Mouse (Mus musculus): Measurements from ENCODE around the gene Mroh3. TPM values are rescaled to one million over a fixed set of nuclear protein-coding genes. Genes with fewer than 3 reads are reported as not detected.
A peak's percentile ranks its signal among the peaks of the same experiment; 100 is the strongest.

The Mroh3 gene
- polyA plus RNA-seq, 1 experiment from 2014 or later: not detected

DNA sequence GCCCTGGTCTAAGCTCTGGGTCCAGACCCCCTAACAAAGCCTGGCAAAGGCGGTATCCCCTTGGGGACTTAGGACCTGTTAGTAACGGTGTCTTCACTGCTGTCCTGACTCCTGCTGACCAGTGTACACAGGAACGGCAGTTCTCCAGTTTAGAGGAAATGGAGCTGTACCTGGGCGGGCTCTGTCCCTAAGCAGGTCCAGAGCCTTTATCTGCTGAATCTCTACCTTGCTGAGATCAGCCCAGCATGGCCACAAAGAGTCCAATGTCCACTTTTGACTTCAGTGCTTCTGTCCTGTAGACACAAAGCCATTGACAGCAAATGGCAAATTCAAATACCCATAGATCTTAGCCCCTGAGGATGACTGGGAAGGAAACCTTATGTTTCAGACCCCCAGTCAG lies 55.7 kb downstream of the Mroh3 start:
- Histone ChIP-seq H3K27me3 (no peaks in the 10 kb centered on the region), H3K27ac (replicated peaks) (no peak overlapping the region), H3K4me1 (replicated peaks) (no peaks in the 10 kb centered on the region), H3K36me3 (replicated peaks) (peaks cover 11% of the 10 kb centered on the region; the same call in 1 of the 2 replicates), H3K4me2 (no peak overlapping the region), H3K9me3 (replicated peaks) (no peaks in the 10 kb centered on the region), H3K4me3 (replicated peaks) (no peak overlapping the region), H3K9ac (no peak overlapping the region)
- 73% methylated on average over 4 of the region's 4 CpGs for WGBS (ENCODE audit: insufficient replicate concordance)
- ATAC-seq (ENCODE audit: insufficient read depth): no peak

DNA sequence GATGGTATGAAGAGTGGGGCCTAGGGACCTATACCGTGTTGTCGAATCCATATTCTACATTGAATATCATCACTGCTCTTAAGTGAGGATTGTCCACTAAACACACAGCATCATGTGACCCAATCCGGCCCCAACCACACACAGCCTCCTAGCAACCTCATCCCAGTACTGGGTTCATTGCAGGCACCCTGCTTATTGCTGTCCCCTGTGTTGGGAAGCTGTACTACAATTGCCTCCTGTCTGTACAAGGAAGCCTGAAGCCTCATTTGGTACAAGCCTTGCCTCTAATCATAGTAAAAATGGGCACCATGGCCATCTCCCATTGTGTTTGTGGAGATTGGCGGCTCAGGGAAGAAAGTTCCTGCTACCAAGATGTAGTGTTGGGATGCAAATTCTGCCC lies 56.3 kb downstream of the Mroh3 start:
- Histone ChIP-seq H3K9me3 (replicated peaks) (no peaks in the 10 kb centered on the region), H3K4me1 (replicated peaks) (no peaks in the 10 kb centered on the region), H3K27me3 (no peaks in the 10 kb centered on the region), H3K36me3 (replicated peaks) (peaks cover 11% of the 10 kb centered on the region; the same call in 1 of the 2 replicates), H3K4me3 (replicated peaks) (no peak overlapping the region), H3K4me2 (no peak overlapping the region), H3K27ac (replicated peaks) (no peak overlapping the region), H3K9ac (no peak overlapping the region)
- 82% methylated on average over 4 of the region's 4 CpGs for WGBS (ENCODE audit: insufficient replicate concordance)
- ATAC-seq (ENCODE audit: insufficient read depth): no peak; the same call in 1 of the 2 replicates

DNA sequence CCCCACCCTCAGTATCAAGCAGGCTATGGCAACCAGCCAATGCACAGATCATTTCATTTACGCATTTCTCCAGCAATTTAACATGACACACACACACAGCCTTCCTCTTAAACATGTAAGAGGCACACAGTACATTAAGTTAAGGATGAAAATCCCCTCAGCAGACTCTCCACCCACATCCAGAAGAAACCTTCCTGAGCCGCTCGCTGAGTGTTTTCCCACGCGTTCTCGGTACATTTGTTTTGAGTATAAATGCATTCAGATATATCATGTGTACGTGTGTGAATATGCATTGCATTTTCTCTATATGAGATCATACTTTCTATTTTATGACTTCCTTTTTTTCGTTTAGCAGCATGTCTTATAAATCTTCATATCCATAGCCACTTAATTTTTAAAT lies 61.3 kb downstream of the Mroh3 start:
- ATAC-seq (ENCODE audit: insufficient read depth): no peak
- Histone ChIP-seq H3K36me3 (replicated peaks) (peaks cover 6% of the 10 kb centered on the region; the same call in 1 of the 2 replicates), H3K4me3 (replicated peaks) (no peak overlapping the region), H3K27ac (replicated peaks) (no peak overlapping the region), H3K27me3 (no peaks in the 10 kb centered on the region), H3K4me2 (no peak overlapping the region), H3K9ac (no peak overlapping the region), H3K9me3 (replicated peaks) (no peaks in the 10 kb centered on the region), H3K4me1 (replicated peaks) (peaks cover 9% of the 10 kb centered on the region)
- WGBS (ENCODE audit: insufficient replicate concordance): 78% methylated on average over 8 of the region's 8 CpGs

DNA sequence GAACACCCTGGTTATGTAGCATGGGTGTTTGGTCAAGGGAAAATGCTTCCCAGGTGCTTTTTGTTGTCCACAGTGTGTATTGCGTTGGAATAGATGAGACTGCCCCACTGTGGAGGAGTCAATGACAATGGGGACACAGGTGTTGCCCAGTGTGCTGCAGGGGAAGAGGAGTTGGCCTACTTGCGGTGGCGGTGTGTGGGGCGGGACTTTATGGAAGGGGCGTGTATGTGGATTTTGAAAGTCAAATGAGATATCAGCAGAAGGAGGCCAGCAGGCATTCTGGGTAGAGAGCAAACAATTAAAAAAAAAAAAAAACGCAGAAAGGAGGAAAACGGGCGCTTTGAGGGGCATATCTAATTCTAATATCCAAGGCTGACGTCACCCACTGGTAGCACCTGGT lies 62.9 kb downstream of the Mroh3 start:
- ATAC-seq (ENCODE audit: insufficient read depth): no peak

DNA sequence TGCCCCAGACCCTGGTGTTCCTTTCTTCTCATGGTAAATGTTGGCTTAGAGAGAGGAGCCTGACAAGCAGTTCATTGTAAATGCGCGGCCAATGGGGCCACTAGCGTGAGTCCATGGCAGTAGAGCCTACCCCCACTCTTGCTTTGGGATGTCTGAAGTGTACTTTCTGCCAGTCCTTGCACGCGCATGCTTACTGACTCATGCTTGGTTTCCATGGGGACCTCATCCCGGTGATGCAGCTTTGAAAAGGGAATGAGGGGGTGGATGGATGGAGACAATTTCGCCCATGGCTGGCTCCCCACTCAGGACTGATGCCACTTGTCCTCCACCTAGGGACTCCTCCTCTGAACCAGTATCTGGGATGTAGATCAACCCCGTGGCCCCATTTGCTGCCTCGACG lies 69.1 kb downstream of the Mroh3 start:
- no peak for ATAC-seq (ENCODE audit: insufficient read depth)
- H3K36me3 ChIP-seq (replicated peaks): no peaks in the 10 kb centered on the region

More for the DNA sequence above, 62.9 kb downstream of the Mroh3 start:
- Histone ChIP-seq H3K4me3 (replicated peaks) (no peak overlapping the region), H3K9me3 (replicated peaks) (no peaks in the 10 kb centered on the region), H3K27ac (replicated peaks) (no peak overlapping the region), H3K36me3 (replicated peaks) (peaks cover 6% of the 10 kb centered on the region; the same call in 1 of the 2 replicates), H3K27me3 (no peaks in the 10 kb centered on the region), H3K4me1 (replicated peaks) (peaks cover 17% of the 10 kb centered on the region), H3K9ac (no peak overlapping the region), H3K4me2 (no peak overlapping the region)
- 83% methylated on average over 9 of the region's 9 CpGs for WGBS (ENCODE audit: insufficient replicate concordance)

DNA sequence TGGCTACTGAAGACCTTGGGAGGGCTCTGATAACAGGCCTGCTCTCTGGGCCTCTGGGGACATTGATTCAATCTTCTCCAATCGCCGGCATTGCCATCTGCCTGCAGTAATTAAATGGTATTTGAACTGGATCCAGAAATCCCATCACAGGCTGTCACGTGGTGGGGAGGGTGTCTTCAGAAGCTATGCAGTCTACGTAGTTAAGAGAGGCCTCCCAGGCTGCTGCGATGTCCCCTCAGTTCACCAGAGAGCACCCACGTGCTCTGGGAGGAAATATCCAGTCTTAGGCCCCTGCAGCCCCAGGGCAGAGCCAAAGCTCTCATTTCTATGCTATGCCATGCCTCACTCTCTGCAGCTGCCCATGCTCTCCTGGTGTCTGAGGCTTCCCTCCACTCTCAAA lies 70.3 kb downstream of the Mroh3 start:
- no peaks in the 10 kb centered on the region for H3K36me3 ChIP-seq (replicated peaks)
- no peaks in the 10 kb centered on the region for H3K9me3 ChIP-seq (replicated peaks)
- peaks cover 70% of the 10 kb centered on the region for H3K4me1 ChIP-seq (replicated peaks)
- no peak overlapping the region for H3K9ac ChIP-seq
- no peak overlapping the region for H3K4me2 ChIP-seq
- H3K4me3 ChIP-seq (replicated peaks): no peak overlapping the region
- WGBS (ENCODE audit: insufficient replicate concordance): 64% methylated on average over 6 of the region's 6 CpGs
- no peaks in the 10 kb centered on the region for H3K27me3 ChIP-seq
- H3K27ac ChIP-seq (replicated peaks): peak overlapping the region; percentile 12; the same call in 1 of the 2 replicates
- no peak for ATAC-seq (ENCODE audit: insufficient read depth)

More for the DNA sequence above, 69.1 kb downstream of the Mroh3 start:
- H3K4me2 ChIP-seq: no peak overlapping the region
- no peaks in the 10 kb centered on the region for H3K9me3 ChIP-seq (replicated peaks)
- no peak overlapping the region for H3K4me3 ChIP-seq (replicated peaks)
- 81% methylated on average over 10 of the region's 10 CpGs for WGBS (ENCODE audit: insufficient replicate concordance)
- no peaks in the 10 kb centered on the region for H3K27me3 ChIP-seq
- no peak overlapping the region for H3K9ac ChIP-seq
- H3K27ac ChIP-seq (replicated peaks): no peak overlapping the region
- H3K4me1 ChIP-seq (replicated peaks): peaks cover 58% of the 10 kb centered on the region

DNA sequence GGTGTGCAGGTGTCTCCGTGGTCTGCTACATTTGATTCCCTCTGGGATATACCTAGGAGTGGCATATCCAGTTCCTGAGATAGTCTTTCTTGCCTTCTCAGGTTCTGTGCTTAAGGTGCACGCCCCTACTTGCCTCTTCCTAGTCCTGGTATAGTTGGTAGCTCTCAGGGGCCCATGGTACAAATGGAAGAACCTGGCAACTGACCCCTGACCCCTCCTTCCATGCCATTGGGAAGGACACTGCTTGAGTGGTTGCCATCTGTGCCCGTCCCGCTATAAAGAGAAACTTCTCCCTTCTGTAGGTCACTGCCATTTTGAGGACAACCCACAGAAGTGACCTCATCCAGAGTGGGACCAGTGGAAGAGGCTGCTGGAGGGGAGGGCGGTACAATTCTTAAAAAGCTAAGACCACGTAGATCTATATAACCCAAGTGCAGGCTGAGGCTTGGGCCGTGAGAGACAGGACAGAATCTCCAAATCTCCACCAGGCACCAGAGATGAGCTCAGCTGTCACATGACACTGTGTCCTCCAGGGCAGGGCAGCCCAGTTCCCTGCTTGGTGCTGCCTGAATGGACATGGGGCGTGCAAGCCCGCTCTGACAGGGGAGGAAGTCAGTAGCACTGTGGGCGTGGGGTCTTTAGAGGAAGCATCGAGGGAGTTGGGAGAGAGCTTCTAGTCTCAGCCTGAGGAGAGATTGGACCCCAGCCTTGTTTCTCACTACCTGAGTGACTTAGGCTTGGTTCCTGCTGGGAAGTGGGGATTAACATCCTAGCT lies 71.3 kb downstream of the Mroh3 start:
- Histone ChIP-seq H3K4me2 (peak overlapping the region; percentile 93), H3K9me3 (replicated peaks) (no peaks in the 10 kb centered on the region), H3K4me1 (replicated peaks) (peaks cover 71% of the 10 kb centered on the region), H3K9ac (no peak overlapping the region), H3K36me3 (replicated peaks) (no peaks in the 10 kb centered on the region), H3K4me3 (replicated peaks) (no peak overlapping the region), H3K27ac (replicated peaks) (peak overlapping the region; percentile 12; the same call in 1 of the 2 replicates), H3K27me3 (no peaks in the 10 kb centered on the region)
- 61% methylated on average over 11 of the region's 11 CpGs for WGBS (ENCODE audit: insufficient replicate concordance)
- ATAC-seq (ENCODE audit: insufficient read depth): no peak

DNA sequence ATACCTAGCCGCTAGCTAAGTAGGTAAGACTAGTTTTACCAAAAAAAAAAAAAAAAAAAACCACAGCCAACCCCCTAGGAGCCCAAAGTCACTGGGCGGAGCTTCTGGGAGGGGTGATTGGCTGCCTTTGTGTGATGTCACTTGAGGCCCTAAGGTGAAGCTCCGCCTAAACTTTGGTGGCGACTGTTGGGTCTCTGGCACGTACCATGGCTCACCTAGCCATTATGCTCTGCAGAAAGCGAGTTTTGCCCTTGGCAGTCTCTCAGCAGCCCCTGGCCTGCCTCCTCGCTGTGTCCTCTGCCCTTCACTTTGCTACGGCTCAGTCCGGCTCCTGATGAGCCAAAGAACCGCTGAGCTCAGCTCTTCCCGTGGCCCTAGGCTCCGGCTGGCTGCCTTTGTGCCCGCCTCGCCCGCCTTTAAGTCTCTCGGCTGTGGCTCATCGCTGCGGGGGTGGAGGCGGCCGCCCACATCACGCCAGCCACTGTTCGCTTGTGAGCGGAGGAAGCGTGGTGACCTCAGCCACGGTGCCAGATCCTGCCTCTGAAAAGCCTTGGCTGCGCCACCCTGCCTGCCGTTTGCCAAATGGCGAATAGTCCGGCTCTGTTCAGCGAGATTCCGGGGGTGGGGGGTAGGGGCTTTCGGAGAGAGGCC lies 72.5 kb downstream of the Mroh3 start:
- H3K27ac ChIP-seq (replicated peaks): peak overlapping the region; percentile 92
- no peaks in the 10 kb centered on the region for H3K27me3 ChIP-seq
- peaks cover 76% of the 10 kb centered on the region for H3K4me1 ChIP-seq (replicated peaks)
- H3K4me3 ChIP-seq (replicated peaks): peak overlapping the region; percentile 73
- peak overlapping the region; percentile 84 for H3K9ac ChIP-seq
- no peaks in the 10 kb centered on the region for H3K9me3 ChIP-seq (replicated peaks)
- WGBS (ENCODE audit: insufficient replicate concordance): under 1% methylated on average over 32 of the region's 32 CpGs
- peak overlapping the region; percentile 93 for H3K4me2 ChIP-seq
- peak; percentile 89 for ATAC-seq (ENCODE audit: insufficient read depth)
- H3K36me3 ChIP-seq (replicated peaks): no peaks in the 10 kb centered on the region

DNA sequence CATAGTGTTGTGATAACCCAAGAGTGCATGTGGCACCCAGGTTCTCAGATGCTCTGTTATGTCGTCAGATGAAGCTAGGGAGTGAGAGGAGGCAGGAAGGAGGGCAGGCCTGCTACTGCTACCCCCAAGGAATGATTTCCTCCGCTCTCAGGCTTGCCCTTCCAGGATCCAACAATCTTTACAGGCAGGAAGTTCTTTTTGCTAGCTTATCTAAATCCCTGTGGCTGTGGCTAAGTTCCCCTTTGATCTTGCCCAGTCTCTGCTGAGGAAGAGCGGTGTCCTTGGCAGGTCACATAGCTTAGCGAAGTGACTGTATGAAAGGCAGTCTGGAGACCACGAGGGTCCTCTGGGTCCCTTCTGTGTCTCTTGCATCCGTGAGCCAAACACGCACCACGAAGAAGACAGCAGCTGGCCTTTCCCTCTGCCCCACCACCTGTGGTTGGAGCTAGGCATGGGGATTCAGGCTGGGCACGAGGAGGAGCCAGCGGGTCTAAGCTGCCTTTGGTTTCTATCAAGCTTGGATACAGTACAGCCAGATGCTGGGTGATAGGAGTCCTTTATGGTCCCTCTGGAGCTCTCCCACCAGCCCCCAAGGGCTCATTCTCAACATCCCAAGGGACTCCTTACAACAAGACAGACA lies 74.3 kb downstream of the Mroh3 start:
- Histone ChIP-seq H3K36me3 (replicated peaks) (no peaks in the 10 kb centered on the region), H3K27ac (replicated peaks) (peak overlapping the region; percentile 53; the same call in 1 of the 2 replicates), H3K4me3 (replicated peaks) (no peak overlapping the region), H3K4me2 (peak overlapping the region; percentile 10; the same call in 1 of the 2 replicates), H3K27me3 (no peaks in the 10 kb centered on the region), H3K9me3 (replicated peaks) (no peaks in the 10 kb centered on the region), H3K9ac (no peak overlapping the region), H3K4me1 (replicated peaks) (peaks cover 94% of the 10 kb centered on the region)
- WGBS (ENCODE audit: insufficient replicate concordance): 37% methylated on average over 10 of the region's 10 CpGs
- ATAC-seq (ENCODE audit: insufficient read depth): no peak

DNA sequence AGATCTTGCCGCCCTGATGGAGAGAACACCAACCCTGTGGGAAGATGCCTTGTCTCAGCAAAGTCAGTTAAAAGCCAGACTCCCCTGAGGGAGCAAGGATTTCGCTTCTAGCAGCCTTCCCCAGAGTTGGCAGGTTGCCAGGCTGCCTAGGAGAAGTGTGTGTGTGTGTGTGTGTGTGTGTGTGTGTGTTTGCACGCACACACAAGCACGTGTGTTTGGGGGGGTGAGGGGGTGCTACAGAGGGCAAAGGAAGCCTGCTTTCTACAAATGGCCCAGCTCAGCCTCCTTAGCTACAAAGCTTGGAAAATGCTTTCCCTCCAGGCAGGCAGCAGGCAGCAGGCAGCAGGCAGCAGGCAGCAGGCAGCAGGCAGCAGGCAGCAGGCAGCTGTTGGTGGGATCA lies 75.1 kb downstream of the Mroh3 start:
- no peak overlapping the region for H3K4me3 ChIP-seq (replicated peaks)
- ATAC-seq (ENCODE audit: insufficient read depth): no peak
- no peaks in the 10 kb centered on the region for H3K9me3 ChIP-seq (replicated peaks)
- H3K4me1 ChIP-seq (replicated peaks): peaks cover 100% of the 10 kb centered on the region
- peak overlapping the region; percentile 41; the same call in 1 of the 2 replicates for H3K27ac ChIP-seq (replicated peaks)
- H3K9ac ChIP-seq: peak overlapping the region; percentile 15; the same call in 1 of the 2 replicates
- H3K27me3 ChIP-seq: peaks cover 3% of the 10 kb centered on the region; the same call in 1 of the 2 replicates
- H3K4me2 ChIP-seq: peak overlapping the region; percentile 4; the same call in 1 of the 2 replicates
- H3K36me3 ChIP-seq (replicated peaks): no peaks in the 10 kb centered on the region
- 19% methylated on average over 4 of the region's 4 CpGs for WGBS (ENCODE audit: insufficient replicate concordance)

DNA sequence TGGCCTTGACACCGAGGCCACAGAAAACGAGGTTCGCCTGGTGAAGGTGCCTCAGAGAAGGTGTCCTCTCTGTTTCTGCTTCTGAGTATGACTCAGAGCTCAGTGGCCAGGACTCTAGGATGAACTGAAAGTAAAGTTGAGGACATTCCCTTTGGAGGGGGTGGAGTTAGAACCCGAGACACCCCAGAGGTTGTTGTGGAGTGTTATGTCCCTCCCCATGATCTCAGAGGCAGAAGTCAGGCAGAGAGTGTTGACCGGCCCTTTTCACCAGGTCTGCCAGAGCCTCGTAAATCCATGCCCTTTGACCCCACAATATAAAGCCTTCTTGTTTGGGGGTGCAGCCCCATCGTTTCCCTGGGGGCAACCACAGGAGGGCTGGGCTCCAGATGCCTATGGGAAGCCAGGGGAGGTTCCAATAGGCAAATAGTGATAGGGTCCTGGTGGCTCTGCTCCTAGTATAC lies 75.5 kb downstream of the Mroh3 start:
- peaks cover 100% of the 10 kb centered on the region for H3K4me1 ChIP-seq (replicated peaks)
- peak overlapping the region; percentile 15; the same call in 1 of the 2 replicates for H3K9ac ChIP-seq
- peak overlapping the region; percentile 4; the same call in 1 of the 2 replicates for H3K4me2 ChIP-seq
- no peak for ATAC-seq (ENCODE audit: insufficient read depth)
- peak overlapping the region; percentile 41 for H3K27ac ChIP-seq (replicated peaks)
- H3K4me3 ChIP-seq (replicated peaks): no peak overlapping the region
- H3K9me3 ChIP-seq (replicated peaks): no peaks in the 10 kb centered on the region
- peaks cover 8% of the 10 kb centered on the region; the same call in 1 of the 2 replicates for H3K27me3 ChIP-seq
- 52% methylated on average over 7 of the region's 7 CpGs for WGBS (ENCODE audit: insufficient replicate concordance)
- H3K36me3 ChIP-seq (replicated peaks): no peaks in the 10 kb centered on the region

All from liver, embryonic 15.5 days (tissue).